Mouse (Mus musculus) urinary bladder, adult 18-20 months (tissue): ENCODE data around the gene Tspan32.

ENCODE experiments used
- DNase-seq, 2 experiments: peaks; one replicate each; pipeline ENCODE4 v3.0.0; 2022; ENCODE audit warnings: low spot score in 2 of 2, mixed read lengths in 2 of 2

Tspan32 gene

GRCm38 (mm10) chr7:143054612-143054965, 49.7 kb downstream of the Tspan32 start:
- no peak for DNase-seq

DNA sequence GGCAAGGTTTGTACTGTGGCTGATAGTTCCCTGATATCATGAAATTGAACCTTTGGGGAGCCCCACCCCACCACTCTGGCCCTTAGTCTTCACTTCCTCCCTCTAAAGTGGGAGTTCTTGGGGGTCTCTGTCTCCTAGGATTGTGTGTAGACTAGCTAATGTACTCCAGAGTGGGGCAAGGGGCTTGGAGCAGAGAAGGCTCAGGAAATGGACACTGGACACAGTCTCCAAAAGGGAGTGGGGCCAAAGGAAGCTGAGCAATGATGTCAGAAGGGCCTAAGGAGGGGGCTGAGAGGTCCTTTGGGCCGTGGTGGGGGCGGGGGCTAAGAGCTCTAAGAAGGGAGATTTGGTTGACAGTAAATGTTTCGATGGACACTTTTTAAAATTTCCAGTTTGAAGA, 50.2 kb downstream of the Tspan32 start:
- DNase-seq = no peak

DNA sequence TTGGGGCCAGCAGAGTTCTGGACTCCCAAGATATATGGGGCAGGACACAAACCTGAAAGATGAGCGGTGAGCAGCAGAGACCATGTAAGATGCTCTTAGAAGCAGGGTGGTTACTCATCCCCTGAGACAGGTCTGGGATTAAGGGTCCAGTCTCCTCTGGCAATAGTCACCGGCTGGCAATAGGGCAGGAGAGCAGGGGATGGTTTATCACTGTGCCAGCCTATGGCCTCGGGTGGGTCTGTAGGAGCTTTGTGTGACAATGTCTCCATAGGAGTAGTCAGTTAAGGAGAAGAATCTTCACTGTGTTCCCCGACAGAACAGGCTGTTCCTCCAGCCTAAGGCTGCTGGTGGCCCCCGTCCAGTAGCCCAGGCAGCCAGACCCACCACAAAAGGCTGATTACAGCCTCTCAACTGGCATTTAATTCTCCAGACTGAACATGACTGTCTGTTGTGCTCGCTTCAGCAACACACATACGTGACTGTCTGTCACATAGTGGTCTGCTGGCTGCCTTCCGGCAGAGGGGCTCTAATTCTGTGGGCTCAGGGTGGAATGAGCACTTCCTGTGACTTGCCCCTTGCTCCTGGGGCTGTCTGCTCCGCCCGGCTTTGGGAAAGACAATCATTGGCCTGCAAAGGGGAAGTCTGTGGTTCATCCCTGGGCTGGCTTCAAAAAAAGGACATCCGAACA, 50.8 kb downstream of the Tspan32 start:
- no peak for DNase-seq

- no peak for DNase-seq
These were observed 52.2 kb downstream of the Tspan32 start for GRCm38 (mm10) chr7:143057023-143057422.

- no peak for DNase-seq
These were observed 52.9 kb downstream of the Tspan32 start for GRCm38 (mm10) chr7:143057667-143058220.

- DNase-seq = no peak
These were observed 53.4 kb downstream of the Tspan32 start for GRCm38 (mm10) chr7:143058221-143058697.

DNA sequence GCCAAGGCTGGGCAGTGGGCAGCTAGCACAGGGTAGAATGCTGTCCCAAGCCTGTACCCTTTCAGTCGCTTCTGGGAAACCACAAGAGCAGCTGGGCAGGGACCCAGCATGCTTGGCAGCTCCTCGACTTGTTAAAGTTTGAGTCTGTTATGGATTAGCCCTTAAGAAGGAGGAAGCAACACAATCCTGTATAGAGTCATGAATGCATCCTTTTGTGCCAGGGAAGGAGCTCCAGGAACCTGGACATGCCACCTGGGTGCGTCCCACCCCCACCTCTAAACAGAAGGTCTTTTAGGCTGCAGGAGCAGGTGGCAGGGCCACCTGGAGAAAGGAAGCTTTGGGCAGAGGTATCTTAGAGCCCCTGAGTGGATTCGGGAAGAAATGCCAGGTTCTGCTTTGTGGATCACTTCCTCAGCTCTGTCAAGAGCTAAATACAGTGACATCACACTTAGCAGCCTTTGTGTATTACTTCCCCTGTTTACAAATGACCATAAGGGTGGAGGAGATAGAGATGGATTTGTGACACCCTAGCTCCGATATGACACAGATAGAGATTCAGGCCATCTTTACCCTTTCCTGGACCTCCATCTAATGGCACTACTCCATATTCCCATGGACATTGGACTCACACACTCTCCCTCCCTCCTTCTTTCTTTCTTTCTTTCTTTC, 54.5 kb downstream of the Tspan32 start:
- no peak for DNase-seq

- no peak for DNase-seq
These were observed 57.9 kb downstream of the Tspan32 start for GRCm38 (mm10) chr7:143062704-143063103.

GRCm38 (mm10) chr7:143064226-143064625, 59.4 kb downstream of the Tspan32 start:
- no peak for DNase-seq

DNA sequence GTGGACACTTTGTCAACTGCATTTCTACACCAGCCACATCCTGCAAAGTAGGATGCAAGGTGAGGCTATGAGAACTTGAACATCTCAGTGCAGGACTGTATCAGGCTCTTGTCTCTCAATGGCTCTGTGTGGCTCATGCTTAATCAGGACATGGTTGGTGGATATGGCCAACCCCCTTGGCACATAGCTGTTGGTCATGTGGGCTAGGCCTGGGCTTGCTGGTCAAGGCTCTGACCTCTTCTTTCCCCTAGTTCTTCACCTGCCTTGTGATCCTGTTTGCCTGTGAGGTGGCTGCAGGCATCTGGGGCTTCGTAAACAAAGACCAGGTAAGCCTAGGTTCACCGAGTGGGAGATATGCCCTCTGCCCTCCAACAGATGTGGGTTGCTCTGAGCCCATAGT, 60.8 kb downstream of the Tspan32 start:
- DNase-seq = no peak

DNA sequence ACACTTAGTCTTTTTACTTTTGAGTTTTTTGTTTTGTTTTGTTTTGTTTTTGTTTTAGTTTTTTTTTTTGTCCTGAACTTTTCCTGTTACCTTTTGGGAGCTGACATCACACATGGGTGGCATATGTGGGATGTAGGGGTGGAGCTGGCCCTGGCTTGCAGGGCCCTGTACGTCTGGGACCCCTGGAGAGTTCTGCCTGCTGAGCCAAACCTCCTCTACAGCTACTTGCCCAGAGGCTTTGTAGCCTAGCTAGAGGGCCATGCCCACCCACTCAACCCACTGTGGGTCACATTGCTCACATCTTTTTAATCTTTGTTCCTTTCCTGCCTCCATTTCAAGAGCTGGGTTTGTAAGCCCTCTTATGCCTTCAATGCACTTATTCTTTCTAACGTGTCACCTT, 62.6 kb downstream of the Tspan32 start:
- no peak for DNase-seq

DNA sequence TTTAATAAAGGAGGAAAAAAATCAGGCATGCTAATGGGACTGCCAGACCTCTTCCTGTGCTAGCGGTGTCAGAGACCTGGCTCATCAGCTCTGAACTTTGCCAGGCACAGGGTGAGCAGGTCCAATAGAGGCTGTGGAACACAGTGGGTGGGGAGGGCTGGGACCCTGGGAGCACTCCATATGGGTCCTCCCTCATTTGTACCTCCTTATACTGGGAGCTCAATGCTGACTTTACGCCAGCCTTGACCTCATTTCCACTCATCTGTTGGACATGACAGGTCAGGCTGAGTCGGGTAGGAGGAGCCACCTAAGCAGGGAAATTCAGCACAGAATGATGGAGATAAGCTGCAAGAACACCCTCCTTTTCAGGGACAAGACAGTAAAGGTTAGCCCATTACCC, 63.1 kb downstream of the Tspan32 start:
- no peak for DNase-seq

- peak in 1 of 2 experiments; percentile 34 for DNase-seq
These were observed 63.6 kb downstream of the Tspan32 start for GRCm38 (mm10) chr7:143068316-143068881.

DNA sequence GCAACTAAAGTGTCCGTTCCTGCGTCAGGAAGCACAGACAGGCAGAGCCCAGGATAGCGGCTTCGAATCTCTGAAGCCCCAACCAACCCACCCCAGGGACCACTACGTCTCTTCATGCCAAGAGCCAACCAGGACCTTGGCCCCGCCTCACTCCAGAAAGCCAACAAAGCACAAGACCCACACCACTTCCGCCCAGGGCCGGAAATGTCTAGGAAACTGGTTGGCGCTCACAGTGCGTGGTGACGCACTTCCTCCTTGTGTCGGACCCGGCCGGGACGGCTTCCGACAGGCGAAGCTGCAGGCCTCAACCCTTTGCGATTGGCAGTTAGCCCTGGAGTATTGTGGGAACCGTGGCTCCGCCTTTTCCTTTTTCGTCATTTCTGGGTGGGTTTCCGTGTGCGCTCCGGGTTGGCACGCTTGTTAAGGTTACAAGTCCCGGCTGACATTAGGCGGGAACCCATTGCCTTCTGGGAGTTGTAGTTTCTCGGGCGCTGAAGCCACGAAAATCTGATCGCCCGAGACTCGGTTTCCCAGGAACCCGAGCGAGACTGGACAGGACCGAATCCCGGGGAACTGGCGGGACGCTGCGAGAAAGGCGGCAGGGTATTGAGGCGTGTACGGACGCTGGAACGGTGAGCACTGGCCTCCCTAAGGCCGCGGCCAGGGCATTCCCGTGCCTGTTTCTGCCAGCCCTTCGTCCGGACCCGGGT, 64.2 kb downstream of the Tspan32 start, which contains the start of gene Tssc4:
Tssc4 (plus strand) TSS at position 368 of the 710 bp plus-strand sequence.
- peak; percentile 86 to 97 for DNase-seq
